Mouse (Mus musculus) heart, adult 2 months (tissue): ENCODE data around the gene Pkm.

Experiments used
- CTCF ChIP-seq: fragments of 200-600 bp; IDR thresholded peaks from 2 replicates; pipeline ENCODE4 v1.8.1; 2022; ENCODE audit warnings: antibody characterized with exemption, mild to moderate bottlenecking, moderate library complexity
- EP300 ChIP-seq: fragments of 200-500 bp; IDR thresholded peaks from 2 replicates; pipeline ENCODE4 v1.6.1; 2011; ENCODE audit warnings: low read depth, low read length, control low read depth; ENCODE audit not compliant: insufficient read depth
- POLR2A ChIP-seq: fragments of 200-500 bp; IDR thresholded peaks from 2 replicates; pipeline ENCODE4 v1.6.1; 2011; ENCODE audit warnings: mild to moderate bottlenecking, low read depth, low read length, control low read depth; ENCODE audit not compliant: insufficient read depth

GRCm38 (mm10) chr9:59649911-59650310 lies 6.3 kb upstream of the Pkm start:
- TF ChIP-seq CTCF (no peak), EP300 (no peak), POLR2A (no peak)
